Mouse (Mus musculus) hindbrain, embryonic 13.5 days (tissue): ENCODE results near the gene Ptgfrn. TPM values are rescaled to one million over a fixed set of nuclear protein-coding genes. Genes with fewer than 3 reads are reported as not detected.

Experiments
- ATAC-seq: fragments of 200-750 bp; cut with Nextera tagmentation; 2 replicates; pipeline ENCODE4 v1.8.0; 2017; ENCODE audit warnings: moderate TSS enrichment; ENCODE audit not compliant: low FRiP score
- H3K27ac ChIP-seq: fragments of 300-500 bp; sonication (generic); 2 replicates; pipeline ENCODE4 v1.5.1; 2015; ENCODE audit warnings: inconsistent platforms, mild to moderate bottlenecking, moderate library complexity
- H3K27me3 ChIP-seq: fragments of 300-500 bp; sonication (generic); 2 replicates; pipeline ENCODE4 v1.6.1; 2015; ENCODE audit warnings: mild to moderate bottlenecking, inconsistent platforms
- H3K36me3 ChIP-seq: fragments of 300-500 bp; sonication (generic); 2 replicates; pipeline ENCODE4 v1.6.1; 2015; ENCODE audit warnings: mild to moderate bottlenecking, inconsistent platforms
- H3K4me1 ChIP-seq: fragments of 300-500 bp; sonication (generic); replicated peaks from 2 replicates; pipeline ENCODE4 v1.6.1; 2015; ENCODE audit warnings: inconsistent platforms
- H3K4me2 ChIP-seq: fragments of 300-500 bp; sonication (generic); 2 replicates; pipeline ENCODE4 v1.6.1; 2015; ENCODE audit warnings: inconsistent platforms, mild to moderate bottlenecking, moderate library complexity
- H3K4me3 ChIP-seq: fragments of 300-500 bp; sonication (generic); 2 replicates; pipeline ENCODE4 v1.5.1; 2015; ENCODE audit warnings: mild to moderate bottlenecking, inconsistent platforms
- H3K9ac ChIP-seq: fragments of 300-500 bp; sonication (generic); 2 replicates; pipeline ENCODE4 v1.6.1; 2015; ENCODE audit warnings: mild to moderate bottlenecking, inconsistent platforms
- H3K9me3 ChIP-seq: fragments of 300-500 bp; sonication (generic); 2 replicates; pipeline ENCODE4 v1.6.1; 2016; ENCODE audit warnings: inconsistent platforms
- WGBS: fragments of 180-500 bp; shearing (Covaris S2); methylation state at CpG from one replicate; pipeline ENCODE4 v1.1.7; 2015; 5-methylcytosine and 5-hydroxymethylcytosine counted together
- polyA plus RNA-seq: library from polyadenylated mRNA; unstranded; fragments of >200 nt; fragmentation: Nextera tagmentation; extraction: Ambion mirVana; gene quantifications from 2 replicates; pipeline ENCODE4 v1.2.1, GENCODE M21; 2015

Ptgfrn gene
- polyA plus RNA-seq, 1 experiment from 2014 or later: 2.1 TPM

DNA sequence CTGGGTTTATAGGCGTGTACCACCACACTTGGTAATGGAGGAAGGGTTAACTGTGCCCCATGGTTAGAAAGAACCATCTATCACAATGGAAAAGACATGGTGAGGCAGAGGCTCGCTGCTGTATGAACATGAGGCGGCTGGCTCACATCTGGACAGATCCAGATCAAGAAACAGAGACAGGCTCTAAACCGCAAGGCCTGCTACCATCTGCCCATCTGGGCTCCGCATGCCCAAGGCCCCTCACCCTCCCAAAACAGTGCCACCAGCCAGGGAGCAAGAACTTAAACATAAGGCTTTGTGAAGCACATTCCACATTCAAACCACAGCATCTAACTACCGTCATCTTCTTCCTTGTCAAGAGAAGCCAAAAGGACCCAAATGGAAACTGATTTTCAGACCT is 22.9 kb upstream of the Ptgfrn start:
- Histone ChIP-seq H3K4me2 (no peak overlapping the region), H3K4me1 (peaks cover 11% of the 10 kb centered on the region), H3K9ac (no peak overlapping the region), H3K27me3 (no peaks in the 10 kb centered on the region), H3K27ac (no peak overlapping the region), H3K9me3 (no peaks in the 10 kb centered on the region), H3K36me3 (no peaks in the 10 kb centered on the region), H3K4me3 (no peak overlapping the region)
- ATAC-seq: no peak
- WGBS: 93% methylated on average over 6 of the region's 6 CpGs

DNA sequence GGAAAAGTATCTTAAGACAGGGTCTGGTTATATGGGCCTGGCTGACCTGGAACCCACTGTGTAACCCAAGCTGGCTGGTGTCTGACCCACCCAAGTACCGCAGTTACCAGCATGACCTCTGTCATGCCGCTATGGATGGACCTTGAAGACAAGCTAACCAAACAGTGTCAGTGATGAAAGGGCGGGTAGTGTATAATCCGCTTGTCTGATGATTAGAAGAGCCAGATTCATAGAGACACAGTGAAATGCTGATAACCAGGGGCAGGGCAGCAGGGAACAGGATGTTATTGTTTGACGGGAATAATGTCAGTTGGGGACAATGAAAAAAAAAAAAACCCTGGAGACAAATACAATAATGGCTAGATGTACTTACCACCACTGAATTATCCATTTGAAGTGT is 21.7 kb upstream of the Ptgfrn start:
- 88% methylated on average over 5 of the region's 5 CpGs for WGBS
- H3K27me3 ChIP-seq: no peaks in the 10 kb centered on the region
- H3K9ac ChIP-seq: no peak overlapping the region
- H3K9me3 ChIP-seq: no peaks in the 10 kb centered on the region
- H3K4me1 ChIP-seq: peaks cover 10% of the 10 kb centered on the region
- H3K27ac ChIP-seq: no peak overlapping the region
- no peak overlapping the region for H3K4me2 ChIP-seq
- ATAC-seq: no peak
- no peak overlapping the region for H3K4me3 ChIP-seq
- no peaks in the 10 kb centered on the region for H3K36me3 ChIP-seq

DNA sequence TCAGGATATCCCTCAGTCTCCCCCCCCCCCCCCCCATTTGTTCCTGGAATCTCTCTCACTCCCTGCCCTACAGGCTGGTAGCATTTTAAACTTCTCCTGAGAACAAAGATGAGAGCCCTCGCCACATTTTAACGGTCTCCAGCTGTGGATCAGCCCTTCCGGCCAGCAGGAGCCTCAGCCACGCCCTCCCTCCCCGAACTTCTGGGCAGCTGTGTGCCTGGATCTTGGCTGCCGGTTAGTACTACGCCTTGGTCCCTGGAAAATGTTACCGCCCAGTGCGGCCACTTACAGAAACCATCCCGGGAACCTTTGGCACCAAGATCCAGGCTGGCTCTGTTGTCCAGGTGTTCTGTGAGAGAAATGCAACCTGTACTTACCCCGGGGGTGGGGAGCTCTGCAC is 20.4 kb upstream of the Ptgfrn start:
- Histone ChIP-seq H3K4me1 (peaks cover 3% of the 10 kb centered on the region), H3K27me3 (no peaks in the 10 kb centered on the region), H3K27ac (no peak overlapping the region), H3K9ac (no peak overlapping the region; the same call in 1 of the 2 replicates), H3K36me3 (no peaks in the 10 kb centered on the region), H3K4me2 (peak overlapping the region; percentile 19; the same call in 1 of the 2 replicates), H3K4me3 (no peak overlapping the region), H3K9me3 (no peaks in the 10 kb centered on the region)
- ATAC-seq: no peak
- 4% methylated on average over 11 of the region's 11 CpGs for WGBS

DNA sequence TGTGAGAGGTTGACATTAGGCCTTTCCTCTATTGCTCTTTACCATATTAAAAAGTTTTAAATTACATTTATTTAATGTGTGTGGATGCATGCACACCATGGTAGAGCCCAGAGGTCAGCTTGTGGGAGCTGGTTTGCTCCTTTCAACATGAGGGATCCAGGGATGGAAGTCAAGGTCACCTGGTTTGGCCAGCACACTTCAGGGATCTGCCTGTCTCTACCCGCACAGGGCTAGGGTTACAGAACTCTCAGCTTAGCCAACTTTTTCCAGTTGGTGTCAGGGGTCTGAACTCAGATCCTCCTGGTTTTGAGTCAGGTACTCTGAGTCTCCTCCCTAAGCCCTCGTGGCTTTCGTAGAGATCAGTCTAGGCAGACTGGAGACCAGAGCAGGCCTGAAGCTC is 19.5 kb upstream of the Ptgfrn start:
- Histone ChIP-seq H3K4me3 (no peak overlapping the region), H3K36me3 (no peaks in the 10 kb centered on the region)
- 83% methylated on average over 3 of the region's 3 CpGs for WGBS

DNA sequence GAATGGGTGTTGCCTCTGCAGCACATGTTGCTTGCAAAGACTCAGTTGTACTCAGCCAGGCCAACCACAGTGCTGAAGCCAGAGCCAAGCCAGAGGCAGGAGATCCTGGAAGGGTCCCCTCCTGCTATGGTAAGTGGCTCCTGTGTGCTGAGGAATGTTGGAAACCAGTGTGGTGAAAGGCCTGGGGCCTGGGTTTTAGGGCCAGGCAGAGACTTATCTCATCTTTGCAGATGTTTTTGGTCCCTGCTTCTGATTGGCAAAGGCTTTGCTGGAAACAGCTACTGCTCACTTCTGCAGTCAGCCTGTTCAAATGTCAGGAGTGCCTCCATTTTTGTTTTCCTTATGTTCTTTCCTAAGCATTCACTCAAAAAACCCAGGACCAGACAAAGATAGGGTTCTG is 19.0 kb upstream of the Ptgfrn start:
- H3K4me1 ChIP-seq: peaks cover 3% of the 10 kb centered on the region
- no peaks in the 10 kb centered on the region for H3K36me3 ChIP-seq
- no peak overlapping the region for H3K4me3 ChIP-seq
- no peak for ATAC-seq
- H3K9me3 ChIP-seq: no peaks in the 10 kb centered on the region
- H3K9ac ChIP-seq: no peak overlapping the region
- H3K27me3 ChIP-seq: no peaks in the 10 kb centered on the region
- no peak overlapping the region for H3K27ac ChIP-seq
- H3K4me2 ChIP-seq: no peak overlapping the region

More for the DNA sequence above, 19.5 kb upstream of the Ptgfrn start:
- no peak for ATAC-seq
- Histone ChIP-seq H3K4me1 (peaks cover 3% of the 10 kb centered on the region), H3K9ac (no peak overlapping the region), H3K27ac (no peak overlapping the region), H3K27me3 (no peaks in the 10 kb centered on the region), H3K4me2 (no peak overlapping the region), H3K9me3 (no peaks in the 10 kb centered on the region)

DNA sequence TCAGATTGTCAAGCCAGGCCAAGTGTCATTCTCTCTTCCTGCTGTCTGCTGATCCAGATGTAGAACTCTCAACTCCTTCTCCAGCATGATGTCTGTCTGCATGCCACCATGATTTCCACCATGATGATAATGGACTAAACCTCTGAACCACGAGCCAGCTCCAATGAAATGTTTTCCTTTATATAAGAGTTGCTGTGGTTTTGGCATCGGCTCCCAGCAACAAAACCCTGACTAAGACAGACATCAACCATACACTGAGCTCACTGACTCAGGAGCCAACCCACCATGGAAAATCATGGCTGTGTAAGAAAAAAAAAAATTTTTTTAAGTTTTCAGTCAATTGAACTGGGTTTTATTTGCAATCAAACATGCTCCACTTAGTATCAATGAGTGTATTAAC is 17.7 kb upstream of the Ptgfrn start:
- Histone ChIP-seq H3K27ac (no peak overlapping the region), H3K36me3 (no peaks in the 10 kb centered on the region), H3K4me3 (no peak overlapping the region), H3K27me3 (no peaks in the 10 kb centered on the region), H3K9me3 (no peaks in the 10 kb centered on the region), H3K4me1 (peaks cover 3% of the 10 kb centered on the region), H3K9ac (no peak overlapping the region), H3K4me2 (no peak overlapping the region)
- 80% methylated on average over 2 of the region's 2 CpGs for WGBS
- ATAC-seq: no peak

DNA sequence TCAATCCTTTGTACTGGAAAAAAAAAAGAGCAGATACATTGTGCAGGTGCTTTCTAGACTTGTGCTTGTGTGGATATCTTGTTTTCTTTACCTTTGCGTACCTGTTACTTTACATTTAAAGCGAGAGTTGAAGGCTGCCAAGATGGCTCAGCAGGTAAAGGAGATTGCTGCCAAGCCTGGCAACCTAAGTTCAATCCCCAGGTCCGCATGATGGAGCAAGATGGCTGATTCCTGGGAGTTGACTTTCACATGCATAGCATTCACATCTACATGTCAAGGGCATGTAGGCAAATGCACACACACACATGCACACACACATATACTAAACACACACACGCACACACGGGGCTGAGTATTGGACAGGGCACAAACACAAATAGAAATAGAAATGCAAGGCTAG is 14.6 kb upstream of the Ptgfrn start:
- no peak overlapping the region for H3K9ac ChIP-seq
- H3K27ac ChIP-seq: no peak overlapping the region
- 95% methylated on average over 5 of the region's 5 CpGs for WGBS
- H3K4me3 ChIP-seq: no peak overlapping the region
- no peaks in the 10 kb centered on the region for H3K36me3 ChIP-seq
- H3K27me3 ChIP-seq: no peaks in the 10 kb centered on the region
- H3K4me1 ChIP-seq: no peaks in the 10 kb centered on the region
- no peaks in the 10 kb centered on the region for H3K9me3 ChIP-seq
- ATAC-seq: no peak
- no peak overlapping the region for H3K4me2 ChIP-seq

DNA sequence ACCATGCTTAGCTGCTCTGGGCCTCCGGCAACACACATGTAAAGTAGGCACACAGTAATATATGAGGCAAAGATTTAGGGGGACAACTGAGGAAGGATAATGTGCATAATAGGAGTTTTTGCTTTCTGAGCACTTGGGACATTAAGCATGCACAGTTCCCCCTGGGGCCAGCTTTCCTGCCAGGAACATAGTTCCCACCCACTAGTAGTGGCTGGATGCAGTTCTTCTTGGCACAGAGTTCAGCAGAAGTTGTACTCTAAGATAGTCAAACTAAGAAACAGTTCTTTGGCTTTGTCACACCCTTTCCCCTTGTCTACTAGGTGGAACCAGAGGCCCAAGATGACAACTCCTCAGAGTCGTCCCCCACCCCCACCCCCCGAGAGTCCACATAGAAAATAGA is 12.4 kb upstream of the Ptgfrn start:
- Histone ChIP-seq H3K4me1 (no peaks in the 10 kb centered on the region), H3K27ac (no peak overlapping the region), H3K4me3 (no peak overlapping the region), H3K4me2 (no peak overlapping the region), H3K9ac (no peak overlapping the region), H3K9me3 (no peaks in the 10 kb centered on the region), H3K36me3 (no peaks in the 10 kb centered on the region), H3K27me3 (no peaks in the 10 kb centered on the region)
- 87% methylated on average over 3 of the region's 3 CpGs for WGBS
- ATAC-seq: no peak

DNA sequence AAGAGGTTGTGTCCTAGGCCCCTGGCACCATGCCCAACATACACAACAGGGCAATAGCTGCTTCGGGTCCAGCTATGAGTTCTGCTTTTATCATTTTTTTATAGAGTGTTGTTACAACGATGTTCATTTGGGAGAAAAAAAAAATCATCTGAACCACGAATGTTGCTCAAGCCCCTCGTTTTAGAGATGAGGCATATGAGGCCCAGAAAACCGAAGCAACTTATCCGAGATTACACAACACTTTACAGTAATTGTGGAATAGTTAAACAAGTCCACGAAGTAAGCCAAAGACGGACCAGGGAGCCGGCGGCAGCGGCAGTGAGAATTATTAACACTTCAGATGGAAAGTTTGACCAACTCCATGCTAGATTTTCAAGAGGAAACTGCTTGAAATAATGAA is 7.7 kb upstream of the Ptgfrn start:
- Histone ChIP-seq H3K27ac (no peak overlapping the region), H3K4me3 (no peak overlapping the region), H3K9ac (no peak overlapping the region), H3K4me1 (peaks cover 13% of the 10 kb centered on the region), H3K27me3 (0 out of 2 replicates have a peak, but pooled peaks cover 2% of the 10 kb centered on the region), H3K9me3 (no peaks in the 10 kb centered on the region), H3K4me2 (no peak overlapping the region), H3K36me3 (no peaks in the 10 kb centered on the region)
- ATAC-seq: no peak
- WGBS: 95% methylated on average over 11 of the region's 11 CpGs

DNA sequence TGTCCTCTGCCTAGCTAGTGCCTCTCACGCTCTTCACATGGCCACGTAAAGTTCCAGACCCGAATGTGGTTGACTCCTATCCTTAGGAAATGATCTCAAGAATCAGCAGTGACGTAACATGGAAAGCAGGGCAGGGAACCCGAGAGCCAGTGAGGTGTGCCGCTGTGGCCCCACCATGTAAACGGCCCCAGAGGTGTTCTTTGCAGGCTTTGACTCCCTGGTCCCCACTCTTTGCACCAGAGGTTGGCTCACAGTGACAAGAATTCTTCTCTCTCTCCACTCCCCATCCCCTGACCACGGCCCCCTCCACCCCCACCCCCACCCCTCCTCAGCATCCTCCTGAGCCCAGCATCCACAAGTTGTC is 7.3 kb upstream of the Ptgfrn start:
- Histone ChIP-seq H3K9ac (no peak overlapping the region), H3K9me3 (no peaks in the 10 kb centered on the region), H3K4me3 (no peak overlapping the region), H3K4me2 (no peak overlapping the region), H3K4me1 (peaks cover 13% of the 10 kb centered on the region), H3K36me3 (no peaks in the 10 kb centered on the region), H3K27ac (no peak overlapping the region), H3K27me3 (0 out of 2 replicates have a peak, but pooled peaks cover 2% of the 10 kb centered on the region)
- peak; percentile 39; the same call in 1 of the 2 replicates for ATAC-seq
- WGBS: 93% methylated on average over 8 of the region's 8 CpGs

DNA sequence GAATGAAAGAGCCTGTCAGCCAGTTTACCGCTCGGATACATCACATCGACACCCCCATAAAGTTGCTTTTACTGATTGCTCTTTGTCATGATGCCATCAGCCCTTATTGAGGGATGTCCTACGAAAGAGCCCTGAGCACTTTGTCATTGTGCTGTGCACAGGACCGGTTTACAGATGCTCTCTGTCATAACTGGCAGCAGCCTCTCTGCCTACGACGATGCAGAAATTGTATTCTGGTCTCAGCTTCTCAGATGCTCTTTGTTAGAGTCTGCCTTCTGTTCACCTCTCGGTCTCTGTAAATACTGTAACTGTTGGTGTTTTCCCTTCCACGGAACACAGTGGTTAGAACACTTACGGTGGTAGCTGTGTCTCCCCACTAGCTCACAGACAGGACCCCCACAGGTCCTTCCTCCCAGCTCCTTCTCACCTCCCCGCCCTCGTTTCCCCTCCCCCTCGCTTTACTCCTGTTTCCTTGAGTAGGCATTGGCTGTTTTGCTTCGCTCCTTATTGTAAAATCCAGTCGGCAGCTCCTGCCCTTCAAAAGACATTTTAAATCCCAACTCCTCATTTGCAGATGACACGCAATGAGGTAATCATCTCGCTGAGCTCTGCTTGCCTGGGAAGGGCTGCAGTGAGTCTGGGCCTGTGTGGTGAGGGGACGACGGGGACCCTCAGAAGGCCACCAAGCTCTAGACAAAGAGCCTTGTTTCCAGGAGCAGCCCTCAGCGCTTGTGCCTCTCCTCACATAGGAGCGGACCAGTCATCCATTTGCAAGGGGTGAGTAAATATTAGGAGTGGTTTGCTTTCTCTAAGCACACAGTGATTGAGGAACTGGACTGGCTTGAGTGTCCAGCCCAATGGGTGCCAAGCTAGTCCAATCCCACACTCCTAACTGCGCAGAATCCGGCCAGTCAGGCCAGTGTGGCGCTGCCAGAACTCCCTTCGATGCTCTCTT is 6.6 kb upstream of the Ptgfrn start:
- ATAC-seq: peak; percentile 73
- H3K27ac ChIP-seq: peak overlapping the region; percentile 59

DNA sequence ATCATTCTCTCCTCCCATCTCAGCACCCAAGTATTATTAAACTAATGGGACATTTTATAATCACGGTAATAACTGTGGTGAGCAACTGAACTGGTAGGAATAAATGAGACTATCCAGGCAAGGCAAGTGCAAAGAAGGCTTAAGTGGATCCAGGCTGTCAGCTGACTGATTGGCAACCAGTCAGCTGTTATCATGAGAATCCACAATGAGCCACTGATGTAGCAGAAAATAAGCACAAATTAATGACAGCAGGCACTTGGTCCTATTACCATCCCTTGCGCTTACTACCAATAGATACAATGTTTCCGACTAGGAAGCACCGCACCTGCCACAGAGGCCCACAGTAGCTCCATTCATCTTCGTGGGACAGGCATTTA is 2.4 kb upstream of the Ptgfrn start:
- Histone ChIP-seq H3K9ac (no peak overlapping the region), H3K4me3 (no peak overlapping the region), H3K9me3 (no peaks in the 10 kb centered on the region), H3K4me2 (no peak overlapping the region), H3K27me3 (0 out of 2 replicates have a peak, but pooled peaks cover 12% of the 10 kb centered on the region), H3K27ac (no peak overlapping the region), H3K36me3 (no peaks in the 10 kb centered on the region), H3K4me1 (peaks cover 46% of the 10 kb centered on the region)
- 77% methylated on average over 5 of the region's 5 CpGs for WGBS
- ATAC-seq: no peak

More for the DNA sequence above, 6.6 kb upstream of the Ptgfrn start:
- WGBS: 55% methylated on average over 25 of the region's 25 CpGs
- Histone ChIP-seq H3K36me3 (no peaks in the 10 kb centered on the region), H3K27me3 (0 out of 2 replicates have a peak, but pooled peaks cover 5% of the 10 kb centered on the region), H3K9me3 (no peaks in the 10 kb centered on the region), H3K4me3 (no peak overlapping the region), H3K4me1 (peaks cover 20% of the 10 kb centered on the region), H3K9ac (peak overlapping the region; percentile 35; the same call in 1 of the 2 replicates), H3K4me2 (0 out of 2 replicates have a peak overlapping the region, but pooled peaks have one; percentile 13)
